Mouse (Mus musculus): ENCODE results near the gene Flad1.

GRCm38 (mm10) chr3:89384331-89385076 lies 27.2 kb downstream of the Flad1 start:
- TF ChIP-seq CTCF (IDR thresholded peaks at IDR 0.05; ENCODE audit: low read depth, low read length) (no peak), POLR2A (IDR thresholded peaks at IDR 0.05; ENCODE audit: extremely low read depth, insufficient read depth, low read length) (no peak)

Data from liver, adult 2 months (tissue).